Mouse (Mus musculus) ovary, adult 18-20 months (tissue): ENCODE results near the gene Map1s.

Experiments
- DNase-seq: peaks from one replicate; pipeline ENCODE4 v3.0.0; 2022; ENCODE audit warnings: low spot score, mixed read lengths

Gene Map1s

GRCm38 (mm10) chr8:70898661-70899198 lies 7.0 kb upstream of the Map1s start:
- DNase-seq = no peak

GRCm38 (mm10) chr8:70899226-70899625 lies 6.5 kb upstream of the Map1s start:
- DNase-seq = no peak

- DNase-seq = no peak
These were observed 4.8 kb upstream of the Map1s start for GRCm38 (mm10) chr8:70900872-70901387.

- no peak for DNase-seq
These were observed 3.5 kb upstream of the Map1s start for GRCm38 (mm10) chr8:70902211-70902610.

GRCm38 (mm10) chr8:70903112-70903511 lies 2.6 kb upstream of the Map1s start:
- no peak for DNase-seq

GRCm38 (mm10) chr8:70903582-70903981 lies 2.1 kb upstream of the Map1s start:
- DNase-seq = no peak

GRCm38 (mm10) chr8:70904532-70904931 lies 1.2 kb upstream of the Map1s start:
- DNase-seq = no peak

- no peak for DNase-seq
These were observed 285 bp upstream of the Map1s start for GRCm38 (mm10) chr8:70905463-70905830.

GRCm38 (mm10) chr8:70907518-70907917 lies 1.8 kb downstream of the Map1s start:
- no peak for DNase-seq

- no peak for DNase-seq
These were observed 5.9 kb downstream of the Map1s start for GRCm38 (mm10) chr8:70911596-70911995.

GRCm38 (mm10) chr8:70912955-70913354 lies 7.2 kb downstream of the Map1s start:
- DNase-seq = no peak

GRCm38 (mm10) chr8:70913523-70913922 lies 7.8 kb downstream of the Map1s start:
- DNase-seq = no peak

- no peak for DNase-seq
These were observed 9.0 kb downstream of the Map1s start for GRCm38 (mm10) chr8:70914704-70915103.

GRCm38 (mm10) chr8:70920049-70920922 lies 14.6 kb downstream of the Map1s start:
- no peak for DNase-seq

- DNase-seq = no peak
These were observed 18.4 kb downstream of the Map1s start for GRCm38 (mm10) chr8:70924151-70924550.

- no peak for DNase-seq
These were observed 20.0 kb downstream of the Map1s start for GRCm38 (mm10) chr8:70925754-70926153.

GRCm38 (mm10) chr8:70926396-70926795 lies 20.7 kb downstream of the Map1s start:
- no peak for DNase-seq

GRCm38 (mm10) chr8:70928096-70928495 lies 22.4 kb downstream of the Map1s start:
- DNase-seq = no peak

GRCm38 (mm10) chr8:70928778-70929322 lies 23.1 kb downstream of the Map1s start:
- DNase-seq = no peak

- DNase-seq = no peak
These were observed 26.0 kb downstream of the Map1s start for GRCm38 (mm10) chr8:70931731-70932130.

- DNase-seq = no peak
These were observed 27.3 kb downstream of the Map1s start for GRCm38 (mm10) chr8:70933036-70933435.

- no peak for DNase-seq
These were observed 29.1 kb downstream of the Map1s start for GRCm38 (mm10) chr8:70934786-70935185.

GRCm38 (mm10) chr8:70937200-70937599 lies 31.5 kb downstream of the Map1s start:
- no peak for DNase-seq
